Mouse (Mus musculus) T-helper 17 cell (primary cell): Measurements from ENCODE around the gene Frrs1.

ENCODE experiments used
- in situ Hi-C, 2 experiments: fragments of 300-600 bp; cut with MboI, MseI; formaldehyde crosslinking; loops; 1 replicate in 1 of 2; 2 replicates in 1 of 2; pipeline ENCODE4 v1.15.1; 2025; ENCODE audit warnings: high pct_unique_total_duplicates in 2 of 2

The Frrs1 gene

DNA sequence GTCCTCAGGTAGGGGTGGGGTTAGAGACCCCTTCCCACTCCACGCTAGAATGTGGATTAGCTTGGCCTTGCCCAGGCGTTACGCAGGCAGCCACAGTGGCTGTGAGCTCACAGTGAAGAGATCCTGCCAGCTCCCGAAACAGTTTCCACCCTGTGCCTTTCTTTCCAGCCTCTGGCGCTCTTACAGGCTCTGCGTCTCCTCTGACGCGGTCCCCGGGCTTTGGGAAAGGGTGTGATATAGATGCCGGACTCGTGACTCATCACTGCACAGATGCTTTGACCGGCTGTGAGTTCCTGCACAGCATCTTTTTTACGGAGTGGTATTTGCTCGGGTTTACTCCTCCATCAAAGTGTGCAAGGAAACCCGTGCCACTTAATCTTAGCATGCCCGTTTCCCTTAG is 46.6 kb downstream of the Frrs1 start:
- in situ Hi-C loops = loop anchor here in 1 of 2 experiments (5.0 kb wide), 1 partner anchor 536 kb away; no protein-coding TSS in a partner anchor

DNA sequence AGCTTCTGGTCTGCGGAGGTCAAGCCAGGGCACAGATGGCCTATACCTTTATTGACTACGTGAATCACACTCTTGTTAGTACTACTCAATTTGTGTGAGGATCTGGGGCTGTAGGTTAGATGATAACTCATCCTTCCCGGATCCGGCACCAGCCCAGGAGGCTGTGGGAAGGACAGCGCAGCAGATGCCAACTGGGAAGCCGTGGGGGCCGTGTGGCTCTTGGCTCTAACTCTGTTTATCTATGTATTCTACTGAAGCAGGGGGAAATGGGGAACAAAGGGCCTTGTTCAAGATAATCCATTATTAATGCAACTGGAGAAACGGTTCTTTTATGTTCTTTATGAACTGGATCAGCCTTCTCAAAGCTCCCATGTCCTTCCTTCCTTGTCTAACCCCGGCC is 47.3 kb downstream of the Frrs1 start:
- in situ Hi-C loops = loop anchor here in 1 of 2 experiments (5.0 kb wide), 1 partner anchor 536 kb away; no protein-coding TSS in a partner anchor

DNA sequence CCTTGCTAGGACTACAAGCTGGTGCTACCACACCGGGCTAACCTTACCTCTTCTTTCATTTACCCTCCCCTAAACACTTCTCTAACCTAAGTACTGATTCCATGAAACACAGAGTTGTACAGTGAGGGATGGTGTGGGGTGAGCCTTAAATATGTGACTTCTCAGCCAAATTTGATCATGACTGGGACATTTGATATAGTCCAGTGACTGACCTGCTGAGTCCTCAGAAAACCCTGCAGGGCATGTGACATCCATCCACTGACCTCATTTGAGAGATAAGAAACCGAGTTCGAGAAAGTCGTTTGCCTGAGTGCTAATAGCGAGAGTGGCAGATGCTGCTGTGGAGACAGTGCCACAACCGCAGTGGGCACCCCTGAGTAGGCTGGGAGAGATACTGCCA is 55.1 kb downstream of the Frrs1 start:
- in situ Hi-C loops = no loop called here

DNA sequence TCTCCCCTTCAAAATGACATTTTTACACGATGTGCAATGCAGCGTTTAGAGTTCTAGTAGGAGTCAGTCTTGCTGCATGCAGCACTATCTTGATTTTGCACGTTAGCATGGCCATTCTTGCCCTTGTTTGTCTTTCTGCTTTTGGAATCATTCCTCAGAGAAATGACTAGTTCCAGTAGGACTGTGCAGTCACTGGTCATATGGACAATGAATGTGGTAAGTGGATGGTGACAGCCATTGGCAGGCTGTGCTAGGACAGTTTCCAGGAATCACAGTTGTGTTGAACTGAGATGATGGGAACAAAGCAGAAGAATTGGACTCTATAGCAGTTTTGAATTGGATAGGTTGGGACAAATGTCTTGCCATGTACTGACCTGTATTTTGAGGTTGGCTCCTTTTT is 55.7 kb downstream of the Frrs1 start:
- in situ Hi-C loops = no loop called here

DNA sequence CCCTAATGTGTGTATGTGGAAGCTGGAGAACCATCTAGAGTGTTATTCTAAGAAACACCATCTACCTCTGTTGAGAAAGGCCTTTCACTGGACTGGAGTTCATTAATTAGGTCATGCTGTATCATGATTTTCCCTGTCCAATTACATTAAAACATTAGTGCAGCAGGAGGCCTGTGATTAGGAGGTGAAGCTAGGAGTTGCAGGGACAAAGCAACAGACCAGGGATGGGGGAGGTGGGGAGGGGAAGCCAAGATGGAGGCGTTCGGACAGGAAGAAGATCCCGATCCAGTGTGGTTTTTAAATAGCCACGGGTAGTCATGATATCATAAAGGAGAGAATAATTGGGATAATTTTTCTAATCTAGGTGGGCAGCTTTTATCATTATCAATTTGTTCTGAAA is 57.8 kb downstream of the Frrs1 start:
- in situ Hi-C loops = no loop called here

DNA sequence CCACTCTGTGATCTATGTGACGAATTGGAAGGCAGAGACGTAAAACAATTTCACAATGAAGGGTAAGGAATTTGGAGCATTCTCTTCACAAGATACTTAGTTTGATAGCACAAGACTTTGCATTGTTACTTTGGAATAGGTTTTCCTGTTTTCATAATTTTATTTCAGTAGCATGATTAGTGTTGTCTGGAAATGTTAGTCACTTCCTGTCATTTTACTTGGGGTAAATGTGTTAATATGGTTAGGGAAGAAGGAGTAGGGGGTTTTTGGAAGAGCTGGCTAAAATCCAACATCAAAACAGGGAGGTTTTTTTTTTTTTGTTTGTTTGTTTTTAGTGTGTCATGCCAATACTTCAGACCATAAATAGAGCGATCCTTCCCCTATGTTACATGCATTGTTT is 62.3 kb downstream of the Frrs1 start:
- in situ Hi-C loops = no loop called here

DNA sequence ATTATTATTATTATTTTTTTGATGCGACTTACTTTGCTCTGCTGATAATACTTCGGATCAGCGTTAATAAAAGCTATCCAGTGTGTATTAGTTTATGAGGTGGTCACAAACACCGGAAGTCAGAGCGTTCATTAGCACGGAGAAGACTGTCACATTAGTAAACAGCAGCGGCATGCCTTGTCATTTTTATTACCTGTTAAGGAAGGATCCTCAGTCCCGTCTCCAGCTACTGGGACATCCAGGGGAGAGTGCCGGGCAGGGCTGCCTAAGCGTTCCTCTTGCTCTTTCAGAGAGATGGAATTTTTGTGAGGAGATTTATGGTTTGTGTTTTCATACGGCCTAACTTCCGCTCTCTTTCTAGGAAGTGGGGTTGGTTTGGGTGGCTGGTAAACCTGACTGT is 63.8 kb downstream of the Frrs1 start:
- in situ Hi-C loops = no loop called here

DNA sequence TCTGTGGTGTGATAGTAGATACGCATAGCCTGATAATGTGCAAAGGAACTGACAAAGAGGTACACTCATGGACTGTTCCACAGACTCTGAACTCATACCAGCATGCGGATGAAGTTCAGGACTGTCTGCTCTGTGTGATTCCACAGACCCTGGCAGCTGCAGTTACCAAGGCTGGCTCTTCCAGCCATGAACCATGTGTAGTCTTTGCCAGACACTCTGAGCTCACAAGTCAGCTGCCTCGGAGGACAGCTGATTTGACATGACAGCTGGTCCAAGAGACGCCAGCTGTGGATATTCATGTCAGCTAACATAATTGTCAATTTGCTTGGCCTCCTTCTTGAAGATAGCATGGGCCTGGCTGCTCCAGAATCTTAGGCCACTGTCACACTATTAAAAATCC is 69.7 kb downstream of the Frrs1 start:
- in situ Hi-C loops = no loop called here

DNA sequence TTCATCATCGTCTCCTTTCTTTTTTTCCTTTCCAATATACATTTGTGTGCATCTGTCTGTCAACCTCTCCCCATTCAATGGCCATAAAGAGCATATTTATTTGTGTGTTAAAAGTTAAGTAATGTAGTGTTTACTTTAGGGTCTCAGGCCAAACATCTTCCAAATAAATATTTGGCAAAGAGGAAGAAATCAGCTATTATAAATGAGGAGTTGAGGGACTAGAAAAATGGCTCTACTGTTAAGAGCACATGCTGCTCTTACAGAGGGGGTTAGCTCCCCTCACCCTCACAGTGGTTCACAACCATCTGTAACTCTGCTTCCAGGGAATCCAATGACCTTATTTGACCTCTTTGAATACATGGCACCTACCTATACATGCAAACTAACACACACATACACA is 73.9 kb downstream of the Frrs1 start:
- in situ Hi-C loops = loop anchor here in 1 of 2 experiments (10.0 kb wide), 1 partner anchor 482 kb away; no protein-coding TSS in a partner anchor

DNA sequence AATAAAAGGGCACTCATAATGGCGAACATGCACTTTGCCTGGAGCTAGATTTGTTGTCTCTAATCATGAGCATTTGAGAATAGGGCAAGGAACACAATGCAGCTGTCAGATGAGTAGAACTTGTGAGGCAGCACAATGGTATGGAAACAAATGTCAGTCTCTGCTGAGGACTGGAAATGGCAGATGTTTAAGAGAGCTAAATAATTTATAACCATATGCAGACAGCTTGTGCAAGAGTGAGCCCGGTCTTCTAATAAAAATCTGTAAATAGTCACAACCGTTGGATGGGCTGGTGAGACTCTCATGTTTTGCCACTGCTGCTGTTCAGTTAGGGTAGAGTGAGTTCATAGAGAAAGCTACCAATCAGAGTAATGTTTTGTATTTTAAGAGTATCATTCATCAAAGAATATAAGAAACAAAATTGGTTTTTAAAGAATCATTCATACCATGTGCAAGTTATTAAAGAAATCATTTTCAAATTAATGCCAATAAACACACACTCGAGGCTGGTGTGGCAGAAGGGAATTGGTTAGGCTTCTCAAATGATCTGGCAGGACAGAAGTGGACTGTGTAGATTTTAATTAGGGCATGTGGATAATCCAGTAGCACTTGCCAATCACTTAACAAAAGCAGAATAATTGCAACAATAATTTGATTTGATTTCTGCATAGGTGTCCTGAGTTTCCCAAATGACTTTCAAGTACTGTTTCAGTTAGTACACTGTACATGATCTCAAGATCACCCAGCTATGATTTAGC is 77.8 kb downstream of the Frrs1 start:
- in situ Hi-C loops = loop anchor here in 1 of 2 experiments (10.0 kb wide), 1 partner anchor 478 kb away; no protein-coding TSS in a partner anchor

DNA sequence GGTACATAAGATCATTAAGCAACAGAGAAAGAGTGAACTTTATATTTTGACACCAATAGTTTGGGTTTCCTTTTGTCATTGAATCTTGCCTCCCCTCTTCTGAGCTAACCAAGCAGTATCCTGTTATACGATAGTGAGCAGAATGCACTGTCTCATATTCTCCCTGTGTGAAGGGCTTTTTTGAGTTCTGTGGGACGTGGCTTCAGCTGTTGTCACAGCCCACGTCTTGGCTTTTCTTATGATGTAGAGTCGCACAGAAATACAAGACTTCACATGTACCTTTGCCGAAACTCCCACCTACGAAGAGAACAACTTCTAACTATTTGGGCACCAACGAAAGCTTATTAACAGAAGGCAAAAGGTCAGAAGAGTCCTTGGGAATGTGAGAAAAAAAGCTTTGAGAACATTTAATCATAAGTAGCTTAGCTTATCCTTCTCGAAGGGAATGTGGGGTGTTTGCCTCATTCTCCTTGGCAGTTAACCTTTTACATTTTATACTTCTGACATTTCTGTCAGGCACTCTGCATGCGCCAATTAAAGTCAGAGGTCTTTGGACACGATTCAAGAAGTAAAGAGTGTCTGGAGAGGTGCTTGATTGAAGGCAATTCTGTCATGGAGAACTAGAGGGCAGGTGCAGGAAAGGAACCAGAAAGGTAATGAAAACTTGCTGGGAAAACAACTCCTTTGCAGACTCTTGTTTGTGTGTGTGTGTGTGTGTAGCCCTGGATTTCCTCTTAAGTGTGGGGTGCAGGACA is 81.7 kb downstream of the Frrs1 start:
- in situ Hi-C loops = no loop called here

DNA sequence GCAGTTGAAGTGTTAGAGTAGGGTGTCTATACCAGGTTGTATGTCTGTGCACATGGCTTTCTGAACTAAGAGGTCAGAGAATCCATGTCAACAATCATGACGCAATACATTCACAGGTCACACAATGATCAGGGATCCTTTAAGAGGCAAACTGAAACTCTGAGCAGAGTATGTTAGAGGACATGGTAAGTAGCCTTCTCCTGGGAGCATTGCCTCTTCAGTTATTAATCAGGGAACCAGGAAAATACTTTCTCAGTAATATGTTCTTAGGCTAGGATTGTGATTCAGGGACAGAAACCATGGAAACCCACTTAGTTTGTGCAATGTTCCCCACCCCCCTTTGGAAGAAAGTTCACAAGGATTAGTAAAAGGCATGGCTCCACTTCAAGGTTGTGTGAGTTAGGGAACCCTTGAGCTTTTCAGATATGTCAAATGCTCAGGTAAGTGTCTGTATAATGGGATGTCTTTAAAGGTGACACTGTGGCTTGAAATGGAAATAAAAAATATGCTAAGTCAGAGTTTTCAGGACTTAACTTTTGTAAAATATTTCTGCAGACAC is 82.4 kb downstream of the Frrs1 start:
- in situ Hi-C loops = no loop called here

DNA sequence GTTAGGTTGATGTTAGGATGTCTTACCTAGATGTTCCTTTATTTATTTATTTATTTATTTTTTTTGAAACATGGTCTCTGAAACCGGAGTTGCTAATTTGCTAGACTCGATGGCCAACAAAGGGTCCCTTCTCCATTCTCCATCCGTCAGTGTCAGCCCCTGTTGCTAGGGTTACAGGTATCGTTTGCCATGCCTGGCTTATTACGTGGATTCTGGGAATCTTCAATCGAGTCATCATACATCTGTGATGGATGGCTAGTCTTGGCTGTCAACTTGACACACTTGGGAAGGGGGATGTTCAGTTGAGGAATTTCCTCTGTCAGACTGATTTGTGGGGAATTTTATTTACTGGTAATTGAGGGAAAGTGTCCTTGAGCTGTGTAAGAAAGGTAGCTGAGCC is 83.5 kb downstream of the Frrs1 start:
- in situ Hi-C loops = no loop called here

DNA sequence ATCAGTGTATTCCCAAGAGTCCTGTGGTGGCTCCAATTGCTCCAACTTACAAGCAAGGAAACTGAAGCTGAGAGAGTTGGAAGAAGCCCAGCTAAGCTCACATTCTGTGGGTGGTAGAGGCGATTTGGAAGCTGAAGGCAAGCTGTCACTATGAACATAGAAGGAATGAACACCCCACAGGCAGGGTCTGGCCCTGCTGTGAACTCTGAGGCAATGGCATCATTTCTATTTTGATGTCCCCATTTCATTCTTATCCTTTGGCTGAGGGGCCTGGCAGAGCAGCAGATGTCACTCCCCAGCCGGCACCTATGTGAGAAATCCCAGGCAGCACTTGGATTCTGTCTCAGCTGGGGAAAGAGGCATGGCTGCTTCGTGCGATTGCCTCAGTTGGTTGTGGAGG is 84.2 kb downstream of the Frrs1 start:
- in situ Hi-C loops = no loop called here

DNA sequence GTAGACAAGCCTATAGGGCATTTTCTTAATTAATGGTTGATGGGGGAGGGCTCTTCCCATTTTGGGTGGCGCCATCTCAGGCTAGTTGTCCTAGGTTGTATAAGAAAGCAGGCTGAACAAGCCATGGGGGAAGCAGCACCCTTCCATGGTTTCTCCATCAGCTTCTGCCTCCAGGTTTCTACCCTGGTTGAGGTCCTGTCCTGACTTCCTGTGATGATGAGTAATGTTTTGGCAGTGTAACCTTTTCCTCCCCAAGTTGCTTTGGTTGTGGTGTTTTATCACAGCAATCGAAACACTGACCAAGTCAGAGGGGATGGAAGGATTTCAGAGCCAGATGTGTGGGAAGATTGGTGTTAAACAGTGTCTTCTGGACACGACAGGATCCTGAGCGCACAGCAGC is 87.2 kb downstream of the Frrs1 start:
- in situ Hi-C loops = no loop called here

DNA sequence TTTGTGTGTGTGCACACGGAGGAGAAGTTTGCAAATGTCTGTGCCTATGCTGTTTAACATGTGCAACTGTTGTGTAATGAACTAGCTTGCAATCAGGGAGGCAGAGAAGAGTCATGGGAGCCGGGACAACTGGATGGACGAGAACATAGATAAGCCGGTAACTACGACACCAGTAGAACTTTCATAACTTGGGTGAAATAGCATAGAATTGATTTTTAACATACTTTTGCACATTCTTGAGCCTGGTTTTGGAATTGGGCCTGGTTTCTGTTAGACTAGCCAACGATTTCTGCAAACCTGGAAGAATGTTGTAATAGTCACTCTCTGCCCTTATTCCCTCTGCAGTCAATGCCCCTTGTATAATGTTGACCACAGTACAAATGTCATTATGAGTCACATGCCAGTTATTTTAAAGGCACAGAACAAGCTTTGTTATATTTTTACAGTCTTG is 91.4 kb downstream of the Frrs1 start:
- in situ Hi-C loops = no loop called here

DNA sequence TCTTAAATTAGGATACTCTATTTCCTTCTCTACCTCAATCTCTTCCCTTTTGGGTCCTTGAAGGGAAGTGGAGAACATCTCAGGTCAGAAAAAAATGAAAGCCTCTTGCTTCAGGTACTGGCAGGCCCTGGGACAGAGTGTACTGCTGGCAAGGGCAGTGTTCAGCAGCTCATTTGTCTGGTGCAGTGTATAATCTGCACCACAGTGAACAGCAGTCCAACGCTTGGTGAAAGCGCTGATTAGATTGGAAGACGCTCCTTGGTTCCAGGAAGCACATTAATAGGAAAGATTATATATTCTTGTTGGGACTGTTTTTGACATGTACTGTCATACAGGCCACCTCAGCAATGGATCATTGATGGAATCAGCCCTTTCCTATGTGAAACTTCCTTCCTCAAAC is 92.2 kb downstream of the Frrs1 start:
- in situ Hi-C loops = no loop called here

DNA sequence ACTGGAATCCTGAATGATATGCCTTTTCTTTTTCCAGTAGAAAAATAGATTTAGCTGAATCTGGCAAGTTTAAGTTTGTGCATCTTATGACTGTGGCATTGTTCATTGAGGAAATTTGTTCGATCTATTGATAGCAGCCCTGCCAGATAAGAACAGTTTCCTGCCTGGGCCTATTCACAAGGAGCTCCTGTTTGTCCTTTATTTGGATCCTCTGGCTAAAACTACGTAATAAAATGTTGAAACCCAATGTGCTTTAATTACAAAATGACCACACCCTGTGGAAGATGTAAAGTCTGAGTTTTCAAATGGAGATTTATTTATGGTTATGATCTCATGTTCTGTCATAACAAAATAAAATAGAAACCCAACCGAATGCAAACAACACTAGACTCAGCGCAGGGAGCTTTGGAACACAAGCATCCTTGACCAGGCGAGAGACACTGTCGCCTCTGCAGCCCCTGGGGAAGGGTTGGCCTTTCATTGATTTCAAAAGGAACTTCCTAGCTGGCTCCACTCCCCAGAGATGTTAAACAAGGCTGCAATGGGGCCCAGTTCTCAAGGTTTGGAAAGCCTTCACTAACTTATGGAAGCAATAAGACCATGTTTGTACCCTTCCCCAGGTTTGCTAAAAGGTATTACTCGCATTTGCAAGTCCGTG is 93.1 kb downstream of the Frrs1 start:
- in situ Hi-C loops = no loop called here

DNA sequence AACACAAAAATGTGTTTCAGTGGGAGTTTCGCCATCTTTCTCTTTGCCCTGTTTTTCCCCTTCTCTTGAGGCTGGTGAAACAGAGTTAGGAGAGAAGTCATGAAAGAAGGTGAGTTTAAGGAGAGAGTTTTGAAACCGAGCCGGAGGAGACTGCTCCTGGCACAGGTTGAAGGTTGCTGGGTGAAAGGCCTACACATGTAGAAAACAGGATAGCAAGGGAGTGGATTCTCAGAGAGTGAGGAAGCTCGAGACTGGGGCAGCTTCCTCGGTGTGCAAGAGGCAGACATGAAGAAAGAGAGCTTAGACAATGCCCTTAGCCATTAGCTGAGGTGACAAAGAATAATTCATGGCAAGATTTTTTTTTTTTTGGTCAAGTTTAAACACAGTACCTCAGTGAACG is 94.1 kb downstream of the Frrs1 start:
- in situ Hi-C loops = no loop called here

DNA sequence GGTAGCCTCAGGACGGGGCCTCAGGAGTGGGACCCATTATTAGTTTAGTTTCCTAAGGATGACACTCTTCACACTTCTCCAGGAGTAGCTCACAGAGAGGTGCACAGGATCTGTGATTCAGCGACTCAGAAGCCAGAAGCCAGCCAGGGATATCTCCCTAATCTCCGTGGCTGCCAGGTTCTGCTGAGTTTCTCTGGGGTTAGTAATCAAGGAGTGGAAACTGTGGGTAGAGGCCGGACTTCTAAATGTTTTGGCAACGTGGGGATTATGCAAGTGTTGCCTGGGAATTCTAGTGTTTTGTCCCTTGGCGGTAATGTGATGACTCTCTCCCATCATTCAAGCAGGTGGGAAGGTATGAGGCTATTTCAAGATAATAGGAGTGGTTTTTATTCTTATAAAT is 95.8 kb downstream of the Frrs1 start:
- in situ Hi-C loops = no loop called here
